7 mouse cellular contexts compared by ENCODE assay signal in genomic region chr2:73431959-73432396, GRCm38 (mm10). TPM values are rescaled to one million over a fixed set of nuclear protein-coding genes. Genes with fewer than 3 reads are reported as not detected.
DNase-seq lines count a peak whose midpoint lies in the region; ATAC-seq lines count a peak whose summit lies in the region.

No protein-coding gene starts in this region.

- H3K9ac ChIP-seq in lung, embryonic 16.5 days (ENCODE audit: low read length): peak overlapping the region; percentile 27; the same call in 1 of the 2 replicates
- peak overlapping the region; percentile 5; the same call in 1 of the 2 replicates for H3K9ac ChIP-seq in embryonic facial prominence, embryonic 14.5 days (ENCODE audit: low read depth, low read length)
- no peak overlapping the region for H3K9ac ChIP-seq in intestine, embryonic 14.5 days (ENCODE audit: low read length)
- H3K9ac ChIP-seq in neural tube, embryonic 14.5 days (replicated peaks; ENCODE audit: low read depth, low read length): no peak overlapping the region; the same call in 1 of the 2 replicates

- H3K4me2 ChIP-seq in lung, embryonic 16.5 days (ENCODE audit: low read depth, low read length): peak overlapping the region; percentile 15; the same call in 1 of the 2 replicates
- peak overlapping the region; percentile 45 for H3K4me2 ChIP-seq in embryonic facial prominence, embryonic 14.5 days (ENCODE audit: low read depth, low read length)
- peak overlapping the region; percentile 43 for H3K4me2 ChIP-seq in intestine, embryonic 14.5 days (ENCODE audit: low read length)
- peak overlapping the region; percentile 33; the same call in 1 of the 2 replicates for H3K4me2 ChIP-seq in neural tube, embryonic 14.5 days (ENCODE audit: low read depth, low read length)

- 28% methylated on average over 14 of the region's 14 CpGs for WGBS in lung, embryonic 16.5 days
- WGBS in embryonic facial prominence, embryonic 14.5 days: 17% methylated on average over 14 of the region's 14 CpGs
- 25% methylated on average over 14 of the region's 14 CpGs for WGBS in intestine, embryonic 14.5 days
- WGBS in neural tube, embryonic 14.5 days: 43% methylated on average over 14 of the region's 14 CpGs

- peak; percentile 79 for ATAC-seq in lung, embryonic 16.5 days (ENCODE audit: low read depth)
- ATAC-seq in embryonic facial prominence, embryonic 14.5 days (ENCODE audit: low read depth): peak; percentile 60
- 0 out of 2 replicates have a peak, but pooled peaks have one; percentile 37 for ATAC-seq in intestine, embryonic 14.5 days (replicated peaks; ENCODE audit: low FRiP score, low TSS enrichment, low read depth)
- ATAC-seq in neural tube, embryonic 14.5 days (ENCODE audit: low read depth): 0 out of 2 replicates have a peak, but pooled peaks have one; percentile 44

- H3K4me1 ChIP-seq in lung, embryonic 16.5 days (replicated peaks; ENCODE audit: control insufficient read depth, insufficient read depth, low read length): no peaks in the 10 kb centered on the region
- H3K4me1 ChIP-seq in embryonic facial prominence, embryonic 14.5 days (ENCODE audit: control insufficient read depth, insufficient read depth, low read length): peaks cover 7% of the 10 kb centered on the region
- H3K4me1 ChIP-seq in intestine, embryonic 14.5 days (replicated peaks; ENCODE audit: control insufficient read depth, insufficient read depth, low read length): peaks cover 8% of the 10 kb centered on the region; the same call in 1 of the 2 replicates
- no peaks in the 10 kb centered on the region for H3K4me1 ChIP-seq in neural tube, embryonic 14.5 days (ENCODE audit: control insufficient read depth, insufficient read depth, low read length)

- peak overlapping the region; percentile 18 for H3K4me3 ChIP-seq in lung, embryonic 16.5 days (ENCODE audit: low read length)
- no peak overlapping the region; the same call in 1 of the 2 replicates for H3K4me3 ChIP-seq in embryonic facial prominence, embryonic 14.5 days (ENCODE audit: low read depth, low read length)
- 0 out of 2 replicates have a peak overlapping the region, but pooled peaks have one; percentile 8 for H3K4me3 ChIP-seq in intestine, embryonic 14.5 days (ENCODE audit: low read depth, low read length)
- H3K4me3 ChIP-seq in neural tube, embryonic 14.5 days (ENCODE audit: low read depth, low read length): peak overlapping the region; percentile 9; the same call in 1 of the 2 replicates

- peak overlapping the region; percentile 67 for H3K27ac ChIP-seq in lung, embryonic 16.5 days (ENCODE audit: low read length)
- H3K27ac ChIP-seq in embryonic facial prominence, embryonic 14.5 days (replicated peaks; ENCODE audit: low read depth, low read length): peak overlapping the region; percentile 76
- peak overlapping the region; percentile 80 for H3K27ac ChIP-seq in intestine, embryonic 14.5 days (ENCODE audit: low read depth)
- H3K27ac ChIP-seq in neural tube, embryonic 14.5 days (ENCODE audit: low read depth, low read length): peak overlapping the region; percentile 48

- peaks cover 10% of the 10 kb centered on the region for H3K36me3 ChIP-seq in lung, embryonic 16.5 days (ENCODE audit: control insufficient read depth, insufficient read depth, low read length)
- H3K36me3 ChIP-seq in embryonic facial prominence, embryonic 14.5 days (ENCODE audit: control insufficient read depth, insufficient read depth, low read length): peaks cover 47% of the 10 kb centered on the region
- peaks cover 35% of the 10 kb centered on the region for H3K36me3 ChIP-seq in intestine, embryonic 14.5 days (ENCODE audit: control insufficient read depth, insufficient read depth, low read length)
- no peaks in the 10 kb centered on the region for H3K36me3 ChIP-seq in neural tube, embryonic 14.5 days (ENCODE audit: control insufficient read depth, insufficient read depth, low read length)

- H3K9me3 ChIP-seq in lung, embryonic 16.5 days (ENCODE audit: control insufficient read depth, low read length): no peaks in the 10 kb centered on the region
- no peaks in the 10 kb centered on the region for H3K9me3 ChIP-seq in embryonic facial prominence, embryonic 14.5 days (ENCODE audit: control insufficient read depth, low read length)
- H3K9me3 ChIP-seq in intestine, embryonic 14.5 days (ENCODE audit: control insufficient read depth, low read length): no peaks in the 10 kb centered on the region
- H3K9me3 ChIP-seq in neural tube, embryonic 14.5 days (ENCODE audit: control insufficient read depth, low read length): no peaks in the 10 kb centered on the region

- no peaks in the 10 kb centered on the region for H3K27me3 ChIP-seq in lung, embryonic 16.5 days (ENCODE audit: control insufficient read depth, insufficient read depth, low read depth, low read length)
- H3K27me3 ChIP-seq in embryonic facial prominence, embryonic 14.5 days (replicated peaks; ENCODE audit: control insufficient read depth, insufficient read depth, low read length): no peaks in the 10 kb centered on the region
- H3K27me3 ChIP-seq in intestine, embryonic 14.5 days (replicated peaks; ENCODE audit: control insufficient read depth, insufficient read depth, low read length): no peaks in the 10 kb centered on the region
- H3K27me3 ChIP-seq in neural tube, embryonic 14.5 days (ENCODE audit: control insufficient read depth, insufficient read depth, low read length): no peaks in the 10 kb centered on the region

- DNase-seq in lung, postnatal 36 days: no peak
- DNase-seq in embryonic facial prominence, embryonic 14.5 days (ENCODE audit: low spot score): peak; percentile 82
- DNase-seq in intestine, embryonic 14.5 days (ENCODE audit: low spot score): peak; percentile 66
- no peak for DNase-seq in spleen, postnatal 36 days (ENCODE audit: low spot score in 2 of 2)
- DNase-seq in layer of hippocampus, postnatal 25 days (ENCODE audit: extremely low spot score in 1 of 2, low spot score in 1 of 2): no peak

RNA-seq across cellular contexts. Expression of gene Gpr155, which starts 45.6 kb away (rescaled TPM):
- 5.6 and 6.3 TPM in 2 replicates for polyA plus RNA-seq in lung, embryonic 16.5 days (2015; fragmentation: Nextera tagmentation; extraction: Ambion mirVana)
- polyA plus RNA-seq in embryonic facial prominence, embryonic 14.5 days (2014; fragmentation: Nextera tagmentation; extraction: Ambion mirVana): 7.1 and 7.9 TPM in 2 replicates
- polyA plus RNA-seq in intestine, embryonic 14.5 days (2014; fragmentation: Nextera tagmentation; extraction: Ambion mirVana): 5.0 and 7.1 TPM in 2 replicates
- 15.8 and 17.9 TPM in 2 replicates for polyA plus RNA-seq in neural tube, embryonic 14.5 days (2014; fragmentation: Nextera tagmentation; extraction: Ambion mirVana)
- 10 to 100 TPM; 54.9 to 62.0 TPM for total RNA-seq in layer of hippocampus, postnatal 25 days (2021)

Comparison
In these comparisons a context has a peak if more than half of its experiments do, and no peak if none do; other contexts are left out.
1. H3K9ac ChIP-seq: peak in lung, embryonic 16.5 days (single experiment) and embryonic facial prominence, embryonic 14.5 days (single experiment); none in intestine, embryonic 14.5 days (single experiment) and neural tube, embryonic 14.5 days (single experiment).
2. DNase-seq: peak in embryonic facial prominence, embryonic 14.5 days (single experiment) and intestine, embryonic 14.5 days (single experiment); none in lung, postnatal 36 days (single experiment), spleen, postnatal 36 days (0 of 2) and layer of hippocampus, postnatal 25 days (0 of 2).
3. Peak in every context shown above with its lines, with median percentiles within 50 percentile points of each other: ATAC-seq, H3K27ac ChIP-seq and H3K4me2 ChIP-seq.